Mouse (Mus musculus) midbrain, embryonic 16.5 days (tissue): ENCODE measurements around the gene Ctsa. TPM values are rescaled to one million over a fixed set of nuclear protein-coding genes. Genes with fewer than 3 reads are reported as not detected.

Experiments
- ATAC-seq: fragments of 200-750 bp; cut with Nextera tagmentation; 2 replicates; pipeline ENCODE4 v1.8.0; 2017; ENCODE audit warnings: moderate TSS enrichment
- H3K27ac ChIP-seq: fragments of 300-500 bp; sonication (generic); 2 replicates; pipeline ENCODE4 v1.5.1; 2014; ENCODE audit warnings: mild to moderate bottlenecking, low read length, mixed read lengths
- H3K27me3 ChIP-seq: fragments of 300-500 bp; sonication (generic); 2 replicates; pipeline ENCODE4 v1.6.1; 2014; ENCODE audit warnings: low read depth, low read length, mixed read lengths; ENCODE audit not compliant: control insufficient read depth, insufficient read depth
- H3K36me3 ChIP-seq: fragments of 300-500 bp; sonication (generic); 2 replicates; pipeline ENCODE4 v1.6.1; 2014; ENCODE audit warnings: mild to moderate bottlenecking, low read length, moderate library complexity, mixed read lengths; ENCODE audit not compliant: control insufficient read depth, insufficient read depth
- H3K4me1 ChIP-seq: fragments of 300-500 bp; sonication (generic); 2 replicates; pipeline ENCODE4 v1.6.1; 2014; ENCODE audit warnings: mild to moderate bottlenecking, low read length, mixed read lengths; ENCODE audit not compliant: control insufficient read depth, insufficient read depth
- H3K4me2 ChIP-seq: fragments of 300-500 bp; sonication (generic); 2 replicates; pipeline ENCODE4 v1.6.1; 2014; ENCODE audit warnings: mild to moderate bottlenecking, low read length, mixed read lengths
- H3K4me3 ChIP-seq: fragments of 300-500 bp; sonication (generic); 2 replicates; pipeline ENCODE4 v1.5.1; 2014; ENCODE audit warnings: low read depth, mild to moderate bottlenecking, low read length, moderate library complexity, mixed read lengths
- H3K9ac ChIP-seq: fragments of 300-500 bp; sonication (generic); 2 replicates; pipeline ENCODE4 v1.6.1; 2014; ENCODE audit warnings: low read depth, low read length, mixed read lengths
- H3K9me3 ChIP-seq: fragments of 300-500 bp; sonication (generic); replicated peaks from 2 replicates; pipeline ENCODE4 v1.6.1; 2014; ENCODE audit warnings: mild to moderate bottlenecking, low read length, mixed read lengths; ENCODE audit not compliant: control insufficient read depth, poor library complexity, severe bottlenecking
- WGBS: fragments of 180-500 bp; shearing (Covaris S2); extraction: QIAGEN DNeasy Blood & Tissue Kit; methylation state at CpG from one replicate; pipeline ENCODE4 v1.1.7; 2014; 5-methylcytosine and 5-hydroxymethylcytosine counted together
- polyA plus RNA-seq: library from polyadenylated mRNA; unstranded; fragments of >200 nt; fragmentation: Nextera tagmentation; extraction: Ambion mirVana; gene quantifications from 2 replicates; pipeline ENCODE4 v1.2.1, GENCODE M21; 2015

The Ctsa gene
- polyA plus RNA-seq, 1 experiment from 2014 or later = 95.4 TPM

- Histone ChIP-seq H3K36me3 (peaks cover 77% of the 10 kb centered on the region), H3K4me2 (no peak overlapping the region), H3K27me3 (no peaks in the 10 kb centered on the region), H3K9ac (no peak overlapping the region), H3K4me3 (no peak overlapping the region), H3K27ac (no peak overlapping the region), H3K9me3 (no peaks in the 10 kb centered on the region), H3K4me1 (peaks cover 3% of the 10 kb centered on the region; the same call in 1 of the 2 replicates)
- ATAC-seq = no peak
- WGBS = 95% methylated on average over 2 of the region's 2 CpGs
Measured at GRCm38 (mm10) chr2:164889960-164890359, 57.3 kb downstream of the Ctsa start.

Other genes with a start within 250 kb of the Ctsa start
- not detected in 2 replicates for gene Wfdc6a, start 247.4 kb upstream of the Ctsa start, polyA plus RNA-seq
- not detected in 2 replicates for gene Eppin, start 239.3 kb upstream of the Ctsa start, polyA plus RNA-seq
- gene Wfdc6b, start 219.4 kb upstream of the Ctsa start, polyA plus RNA-seq = not detected in 2 replicates
- gene Wfdc8, start 219.2 kb upstream of the Ctsa start, polyA plus RNA-seq = not detected in 2 replicates
- not detected in 2 replicates for gene Wfdc16, start 194.1 kb upstream of the Ctsa start, polyA plus RNA-seq
- gene Wfdc10, start 176.8 kb upstream of the Ctsa start, polyA plus RNA-seq = not detected in 2 replicates
- gene Wfdc9, start 176.3 kb upstream of the Ctsa start, polyA plus RNA-seq = not detected in 2 replicates
- not detected in 2 replicates for gene Wfdc11, start 158.8 kb upstream of the Ctsa start, polyA plus RNA-seq
- not detected in 2 replicates for gene Wfdc13, start 147.8 kb upstream of the Ctsa start, polyA plus RNA-seq
- gene Spint4, start 134.4 kb upstream of the Ctsa start, polyA plus RNA-seq = not detected in 2 replicates
- not detected in 2 replicates for gene Spint5, start 117.6 kb upstream of the Ctsa start, polyA plus RNA-seq
- gene Wfdc3, start 86.9 kb upstream of the Ctsa start, polyA plus RNA-seq = 1.5 and 1.7 TPM in 2 replicates
- 55.1 and 58.4 TPM in 2 replicates for gene Dnttip1, start 86.9 kb upstream of the Ctsa start, polyA plus RNA-seq
- 35.4 and 45.7 TPM in 2 replicates for gene Ube2c, start 63.0 kb upstream of the Ctsa start, polyA plus RNA-seq
- gene Tnnc2, start 52.9 kb upstream of the Ctsa start, polyA plus RNA-seq = 0.43 TPM in 1 of 2 replicates, not detected in the other
- gene Snx21, start 47.0 kb upstream of the Ctsa start, polyA plus RNA-seq = 35.3 and 41.4 TPM in 2 replicates
- gene Acot8, start 28.0 kb upstream of the Ctsa start, polyA plus RNA-seq = 17.8 and 19.6 TPM in 2 replicates
- 17.0 and 17.4 TPM in 2 replicates for gene Zswim3, start 27.8 kb upstream of the Ctsa start, polyA plus RNA-seq
- 29.5 and 29.9 TPM in 2 replicates for gene Zswim1, start 10.2 kb upstream of the Ctsa start, polyA plus RNA-seq
- not detected in 2 replicates for gene Spata25, start 4.3 kb upstream of the Ctsa start, polyA plus RNA-seq
- gene Neurl2, start 583 bp downstream of the Ctsa start, polyA plus RNA-seq = 5.4 and 7.0 TPM in 2 replicates
- gene Pltp, start 24.8 kb downstream of the Ctsa start, polyA plus RNA-seq = 83.9 and 84.4 TPM in 2 replicates
- 78.9 and 85.6 TPM in 2 replicates for gene Pcif1, start 46.4 kb downstream of the Ctsa start, polyA plus RNA-seq
- gene Zfp335, start 78.9 kb downstream of the Ctsa start, polyA plus RNA-seq = 16.2 and 16.9 TPM in 2 replicates
- 26.7 and 28.0 TPM in 2 replicates for gene Mmp9, start 107.9 kb downstream of the Ctsa start, polyA plus RNA-seq
- 52.8 and 57.7 TPM in 2 replicates for gene Slc12a5, start 127.9 kb downstream of the Ctsa start, polyA plus RNA-seq
- 105 and 129 TPM in 2 replicates for gene Ncoa5, start 202.0 kb downstream of the Ctsa start, polyA plus RNA-seq
- 6.0 TPM in 2 replicates for gene Cd40, start 222.8 kb downstream of the Ctsa start, polyA plus RNA-seq